Mouse (Mus musculus) cerebellum, adult 11-12 months (tissue): ENCODE data around the gene Slc26a3.
A peak's percentile ranks its signal among the peaks of the same experiment; 100 is the strongest.

Experiments
- DNase-seq: peaks from one replicate; pipeline ENCODE4 v3.0.0; 2022

Slc26a3 gene

GRCm38 (mm10) chr12:31390571-31390970 is at the start of gene Slc26a3:
TSS of gene Slc26a3 (plus strand) at chr12:31390871.
- DNase-seq: no peak

GRCm38 (mm10) chr12:31350191-31350943 is 40.3 kb upstream of the Slc26a3 start:
- no peak for DNase-seq

GRCm38 (mm10) chr12:31350944-31351928 is 39.4 kb upstream of the Slc26a3 start, which contains the start of gene Dld:
TSS of gene Dld (minus strand) at chr12:31351453.
- DNase-seq: peak; percentile 95

DNA sequence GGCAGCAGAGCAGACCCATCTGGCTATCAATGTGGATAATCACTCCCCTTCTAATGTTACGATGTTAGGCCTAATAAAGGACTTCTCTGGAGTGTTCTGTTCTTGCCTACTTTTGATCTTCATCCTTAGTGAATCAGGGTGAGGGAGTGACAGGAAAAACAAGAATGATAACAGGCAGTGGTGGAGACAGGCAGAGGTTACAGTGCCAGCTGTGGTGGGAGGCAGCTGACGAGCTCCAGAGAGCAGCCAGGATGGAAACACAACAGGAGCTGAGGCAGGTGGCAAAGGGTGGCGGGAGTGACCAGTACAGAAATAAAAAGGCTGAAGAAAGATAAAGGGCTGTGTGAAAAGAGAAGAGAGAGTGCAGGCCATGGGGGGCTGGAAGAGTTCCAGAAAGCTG is 24.2 kb upstream of the Slc26a3 start:
- DNase-seq: no peak

DNA sequence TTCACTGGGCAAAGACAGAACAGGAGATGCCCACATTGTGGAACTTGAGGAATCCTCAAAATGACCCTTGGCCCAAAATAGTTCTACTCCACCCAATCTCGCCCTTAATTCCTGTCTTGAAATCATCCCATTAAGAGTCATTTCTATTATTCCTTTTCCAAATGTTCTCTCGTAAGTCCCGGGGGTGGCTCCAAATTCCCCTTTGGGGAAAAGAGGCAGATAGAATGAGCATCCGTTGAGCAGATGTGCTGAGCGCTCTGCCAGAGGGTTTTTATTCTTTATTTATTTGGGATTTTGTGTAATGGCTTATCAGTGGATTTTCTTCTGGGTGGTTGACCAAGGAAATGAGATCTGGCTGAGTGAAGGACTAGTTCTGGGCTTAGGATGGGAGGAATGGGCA is 22.9 kb upstream of the Slc26a3 start:
- DNase-seq: no peak

DNA sequence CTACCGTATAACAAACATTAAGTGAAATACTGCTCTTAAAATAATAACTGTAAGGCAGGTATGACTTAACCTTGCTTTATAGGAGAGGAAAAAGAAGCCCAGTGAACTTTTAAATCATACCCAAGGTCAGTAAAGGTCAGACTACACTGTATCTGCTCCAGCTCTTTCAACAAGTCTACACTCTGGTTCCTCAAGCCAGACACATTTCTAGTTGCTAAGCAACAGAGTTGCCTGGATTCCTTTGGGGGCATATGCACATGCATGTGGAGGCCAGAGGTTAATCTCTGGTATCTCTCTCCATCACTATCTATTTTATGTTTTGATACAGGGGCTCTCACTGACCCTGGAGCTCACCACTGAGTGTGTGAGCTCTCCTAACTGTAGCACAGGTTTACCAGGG is 21.6 kb upstream of the Slc26a3 start:
- DNase-seq: no peak

DNA sequence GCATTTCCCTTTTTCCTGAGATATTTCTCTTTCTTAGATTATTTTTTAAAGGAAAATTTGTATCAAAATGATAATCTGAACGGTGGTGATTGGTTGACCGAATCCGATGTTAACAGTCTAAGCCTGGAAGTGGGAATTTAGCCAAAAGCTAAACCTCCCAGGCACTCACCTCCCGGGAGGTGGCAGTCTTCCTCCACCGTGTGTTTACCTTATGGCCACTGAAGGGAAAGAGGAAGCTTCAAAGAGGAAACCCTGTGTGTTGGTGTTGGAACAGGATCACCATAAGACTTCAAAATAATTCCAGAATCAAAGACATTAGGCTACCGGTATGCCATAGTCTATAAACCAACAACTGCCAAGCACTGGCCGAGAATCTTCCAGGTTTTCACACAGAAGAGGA is 21.0 kb upstream of the Slc26a3 start:
- DNase-seq: no peak

DNA sequence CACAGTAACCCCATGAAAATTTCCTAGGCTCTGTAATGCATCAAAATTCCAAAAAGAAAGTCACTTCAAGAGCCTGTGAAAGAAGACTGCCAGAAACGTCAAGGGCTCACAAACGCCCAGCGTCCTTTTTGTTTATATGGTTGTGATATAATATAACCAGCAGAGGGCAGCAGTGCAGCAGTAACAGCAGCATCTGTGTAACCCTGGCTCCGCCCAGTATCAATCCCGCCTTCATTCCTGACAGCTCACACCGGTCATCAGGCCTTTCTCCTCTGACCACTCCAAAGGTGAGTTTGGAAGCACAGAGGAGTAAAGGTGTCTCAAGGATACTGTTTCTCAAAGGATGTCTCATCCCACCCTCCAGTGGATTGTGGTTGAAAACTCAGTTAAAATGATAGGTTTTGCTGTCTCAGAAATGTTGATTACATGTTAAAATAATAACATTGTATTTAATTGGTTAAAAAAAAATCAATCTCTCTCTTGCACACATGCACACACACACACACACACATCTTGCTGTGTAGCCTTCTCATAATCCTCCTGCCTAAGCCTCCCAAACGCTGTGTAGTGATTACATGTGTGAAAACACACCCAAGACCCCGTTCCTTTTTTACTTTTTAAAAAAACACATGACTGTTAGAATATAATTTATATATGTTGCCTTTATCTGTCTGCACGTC is 15.9 kb upstream of the Slc26a3 start:
- DNase-seq: peak; percentile 41

DNA sequence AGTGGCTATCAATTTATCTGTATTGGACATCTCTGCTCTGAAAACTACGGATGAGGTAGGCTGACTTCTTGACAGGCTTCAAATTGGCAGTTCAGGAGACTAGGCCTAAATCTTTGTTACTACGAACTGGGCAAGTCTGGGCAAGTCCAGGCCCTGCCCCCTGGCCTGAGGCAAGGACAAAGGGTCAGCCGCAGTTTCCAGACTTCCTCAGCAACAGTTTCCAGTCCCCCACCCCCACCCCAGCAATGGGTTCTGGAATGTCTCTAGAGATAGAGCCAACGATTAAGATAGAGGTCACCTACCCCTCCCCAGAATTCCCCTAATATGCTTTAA is 15.4 kb upstream of the Slc26a3 start:
- DNase-seq: no peak

- no peak for DNase-seq
Measured at GRCm38 (mm10) chr12:31376326-31376950, 14.2 kb upstream of the Slc26a3 start.

DNA sequence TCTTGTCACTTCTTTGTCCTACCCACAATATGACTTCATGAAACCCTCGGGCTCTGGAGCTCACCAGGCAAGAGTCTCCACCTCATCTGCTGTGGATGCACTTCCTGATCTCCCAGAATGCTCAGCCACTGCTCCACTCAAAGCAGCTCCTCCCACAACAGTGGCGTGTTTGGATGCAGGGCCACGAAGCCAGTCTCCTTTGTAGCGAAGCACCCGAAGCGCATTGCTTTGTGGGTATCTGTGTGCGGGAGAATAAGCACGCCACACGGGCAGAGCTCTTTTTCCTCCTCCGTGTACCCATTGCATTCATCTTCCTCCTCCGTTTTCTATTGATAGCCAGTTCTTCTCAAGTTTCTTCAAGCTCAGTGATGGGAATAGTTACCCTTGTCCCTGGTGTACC is 13.4 kb upstream of the Slc26a3 start:
- DNase-seq: no peak

DNA sequence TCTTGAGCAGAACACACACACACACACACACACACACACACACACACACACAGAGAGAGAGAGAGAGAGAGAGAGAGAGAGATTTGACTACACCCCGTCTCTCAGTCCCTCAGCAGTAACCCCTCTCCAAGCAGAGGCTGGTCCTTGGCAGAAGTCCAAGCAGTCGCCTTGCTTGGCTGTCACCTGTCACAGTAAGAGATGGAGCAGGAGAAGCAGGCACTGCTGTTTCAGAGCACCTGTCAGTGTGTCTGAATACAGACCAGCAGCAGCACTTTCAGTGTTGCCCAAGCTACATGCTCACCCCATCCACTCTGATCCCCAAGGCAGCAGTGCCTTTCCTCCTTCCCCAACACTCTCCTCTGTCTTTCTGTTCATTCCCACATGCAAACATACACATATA is 9.8 kb upstream of the Slc26a3 start:
- no peak for DNase-seq

- no peak for DNase-seq
Measured at GRCm38 (mm10) chr12:31382451-31382850, 8.2 kb upstream of the Slc26a3 start.

DNA sequence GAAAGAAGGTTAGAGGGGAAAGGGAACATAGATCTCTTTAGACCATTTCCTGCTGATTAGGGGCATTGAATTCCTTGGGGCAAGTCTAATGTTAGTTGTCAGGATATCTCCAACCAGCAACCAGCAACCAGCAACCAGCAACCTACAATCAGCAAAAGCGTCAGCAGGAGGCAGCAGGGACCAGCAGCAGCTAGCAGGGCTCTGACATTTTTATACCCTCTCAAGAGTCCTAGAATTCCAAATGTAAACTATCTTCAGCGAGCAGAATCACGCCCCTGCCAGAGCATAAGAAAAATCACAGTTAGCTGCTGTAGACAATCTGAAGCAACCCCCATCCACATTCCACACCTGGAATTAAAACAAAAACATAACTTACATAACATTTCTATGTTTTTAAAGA is 3.4 kb upstream of the Slc26a3 start:
- DNase-seq: no peak

GRCm38 (mm10) chr12:31391696-31392095 is 1.0 kb downstream of the Slc26a3 start:
- DNase-seq: no peak

GRCm38 (mm10) chr12:31395895-31396294 is 5.2 kb downstream of the Slc26a3 start:
- no peak for DNase-seq

GRCm38 (mm10) chr12:31397709-31398108 is 7.0 kb downstream of the Slc26a3 start:
- no peak for DNase-seq

- DNase-seq: no peak
Measured at GRCm38 (mm10) chr12:31400821-31401220, 10.2 kb downstream of the Slc26a3 start.

GRCm38 (mm10) chr12:31401930-31402329 is 11.3 kb downstream of the Slc26a3 start:
- no peak for DNase-seq

DNA sequence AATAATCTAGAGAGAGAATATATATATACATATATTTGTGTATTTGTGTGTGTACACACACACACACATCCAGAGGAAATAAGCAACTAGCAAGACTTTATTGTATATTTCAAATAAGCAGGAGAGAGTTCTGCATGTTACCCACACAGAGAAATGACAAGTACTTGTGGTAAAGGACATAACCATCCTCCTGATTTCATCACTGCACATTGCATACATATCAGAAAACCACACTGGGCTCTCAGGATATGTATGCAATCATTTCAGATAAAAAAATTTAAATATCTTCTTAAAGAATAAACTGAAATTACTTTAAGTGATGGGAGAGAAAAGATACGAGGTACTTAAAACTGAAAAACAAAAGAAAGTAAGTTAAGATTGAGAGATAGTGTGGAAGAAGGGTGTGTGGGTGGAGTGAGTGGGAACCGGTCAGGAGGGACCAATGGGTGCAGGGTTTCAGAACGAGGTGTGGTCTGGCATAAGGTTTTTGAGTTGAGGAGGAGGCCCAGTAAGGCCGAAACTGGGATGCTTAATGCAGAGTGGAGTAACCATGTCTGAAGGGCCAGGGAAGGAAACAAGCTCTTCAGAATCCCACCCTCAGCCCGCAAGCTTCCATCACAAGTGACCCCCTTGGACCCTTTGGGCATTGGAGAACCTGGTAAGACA is 14.0 kb downstream of the Slc26a3 start:
- DNase-seq: no peak

DNA sequence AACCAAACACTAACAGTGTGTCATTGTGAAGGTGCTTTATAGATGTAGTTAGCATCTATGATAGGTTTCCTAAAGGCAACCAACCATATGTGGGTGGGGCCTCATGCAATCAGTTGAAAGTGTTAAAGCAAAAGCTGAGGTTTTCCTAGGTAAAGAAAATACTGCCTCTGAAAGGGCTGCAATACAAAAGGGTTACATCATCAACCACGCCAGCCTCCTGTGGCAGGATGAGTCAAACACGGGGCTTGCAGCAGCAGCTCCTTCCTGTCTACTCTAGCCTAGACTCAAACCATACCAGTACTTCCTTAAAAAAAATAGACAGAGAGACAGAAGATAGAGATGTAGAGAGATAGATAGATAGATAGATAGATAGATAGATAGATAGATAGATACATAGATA is 25.3 kb downstream of the Slc26a3 start:
- DNase-seq: no peak

- no peak for DNase-seq
Measured at GRCm38 (mm10) chr12:31421901-31422574, 31.4 kb downstream of the Slc26a3 start.
